Mouse (Mus musculus) CD4-positive, CD25-positive, alpha-beta regulatory T cell, adult 9 weeks (primary cell): ENCODE measurements around the gene Olfr338. TPM values are rescaled to one million over a fixed set of nuclear protein-coding genes. Genes with fewer than 3 reads are reported as not detected.

Experiments used
- polyA plus RNA-seq: library from polyadenylated mRNA; unstranded; fragments of 100-300 nt; shearing (Covaris generic); gene quantifications from one replicate; pipeline ENCODE4 v1.2.1, GENCODE M21; 2017

Olfr338 gene
- 0.15 TPM for polyA plus RNA-seq

DNA sequence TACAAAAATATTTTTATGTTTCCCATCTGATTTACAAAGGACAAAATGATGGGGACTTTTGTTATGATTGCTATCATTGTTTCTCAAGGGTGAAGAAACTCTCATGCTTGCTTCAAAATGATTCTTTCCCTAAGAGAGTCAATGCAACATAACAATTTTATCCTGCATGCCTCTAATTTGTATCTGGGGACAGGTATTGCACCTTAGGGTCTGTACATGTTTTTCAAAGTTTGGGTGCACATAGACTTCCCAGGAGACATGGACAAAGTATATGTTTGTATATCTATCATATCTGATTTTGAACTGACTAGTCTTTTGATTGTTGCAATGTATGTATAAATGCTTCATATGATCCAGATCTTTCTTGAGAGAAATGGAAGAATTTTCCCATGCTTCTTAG is at the start of gene Olfr338:
TSS of gene Olfr338 (plus strand) at position 301 of the 400 bp plus-strand sequence.

GRCm38 (mm10) chr2:36418647-36419046 is 45.3 kb downstream of the Olfr338 start, which contains the start of gene Olfr339:
TSS of gene Olfr339 (plus strand) at chr2:36418947.

Other genes with a start within 250 kb of the Olfr338 start
- 21.7 TPM for gene Mrrf, start 237.1 kb upstream of the Olfr338 start, polyA plus RNA-seq
- 72.0 TPM for gene Rbm18, start 236.7 kb upstream of the Olfr338 start, polyA plus RNA-seq
- 1.0 TPM for gene Ptgs1, start 143.1 kb upstream of the Olfr338 start, polyA plus RNA-seq
- gene Olfr339, start 45.4 kb downstream of the Olfr338 start, polyA plus RNA-seq: not detected
- not detected for gene Olfr340, start 79.1 kb downstream of the Olfr338 start, polyA plus RNA-seq
- 0.05 TPM for gene Olfr341, start 108.9 kb downstream of the Olfr338 start, polyA plus RNA-seq
- not detected for gene Olfr342, start 151.5 kb downstream of the Olfr338 start, polyA plus RNA-seq
- not detected for gene Olfr344, start 193.1 kb downstream of the Olfr338 start, polyA plus RNA-seq